Mouse (Mus musculus) layer of hippocampus, postnatal 25 days (tissue): ENCODE measurements around the gene Pcolce. TPM values are rescaled to one million over a fixed set of nuclear protein-coding genes. Genes with fewer than 3 reads are reported as not detected.
"Not testable (repeated sequence)": the region's sequence is repeated elsewhere in the genome, so short reads cannot be mapped to it uniquely, and the experiment has no call there.

Experiments used
- DNase-seq, 2 experiments: peaks; one replicate each; pipeline ENCODE4 v3.0.0; 2022; ENCODE audit warnings: mixed read lengths in 2 of 2, low spot score in 1 of 2; ENCODE audit errors: extremely low spot score in 1 of 2
- total RNA-seq, 2 experiments: library from RNA; stranded (reverse); gene quantifications; 2 replicates each; pipeline ENCODE4 v1.2.3; 2021

Gene Pcolce
- total RNA-seq, 2 experiments from 2014 or later: 6.7 to 9.2 TPM

DNA sequence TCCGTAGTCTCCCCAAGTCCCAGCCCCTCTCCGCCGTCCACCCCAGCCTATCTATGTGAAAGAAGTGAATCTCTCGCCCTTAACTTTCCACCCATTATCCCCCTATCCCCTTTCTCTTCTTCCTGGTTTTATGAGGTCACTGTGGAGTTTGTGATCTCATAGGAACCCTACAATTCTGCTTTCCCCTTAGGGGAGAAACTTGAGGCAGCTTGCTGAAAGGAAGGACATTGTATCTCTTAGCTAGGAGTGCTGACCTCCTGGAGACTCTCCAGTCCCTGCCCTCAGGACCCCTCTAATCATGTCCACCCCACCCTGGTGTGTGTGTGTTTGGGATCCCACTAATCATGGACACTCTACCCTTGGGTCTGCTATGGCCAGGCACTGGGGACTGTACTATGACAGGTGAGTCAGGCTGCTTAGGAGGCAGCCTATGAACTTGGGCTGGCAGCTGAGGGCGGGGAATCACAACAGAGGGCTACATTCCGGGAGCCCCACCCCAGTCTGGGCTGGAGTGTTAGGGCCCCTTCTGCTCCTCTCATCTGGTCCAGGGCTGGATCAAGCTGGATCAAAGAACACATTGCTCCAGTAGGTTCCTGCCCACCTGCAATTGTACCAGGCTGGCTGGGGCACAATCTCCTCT, 16.4 kb upstream of the Pcolce start:
- DNase-seq: no peak

DNA sequence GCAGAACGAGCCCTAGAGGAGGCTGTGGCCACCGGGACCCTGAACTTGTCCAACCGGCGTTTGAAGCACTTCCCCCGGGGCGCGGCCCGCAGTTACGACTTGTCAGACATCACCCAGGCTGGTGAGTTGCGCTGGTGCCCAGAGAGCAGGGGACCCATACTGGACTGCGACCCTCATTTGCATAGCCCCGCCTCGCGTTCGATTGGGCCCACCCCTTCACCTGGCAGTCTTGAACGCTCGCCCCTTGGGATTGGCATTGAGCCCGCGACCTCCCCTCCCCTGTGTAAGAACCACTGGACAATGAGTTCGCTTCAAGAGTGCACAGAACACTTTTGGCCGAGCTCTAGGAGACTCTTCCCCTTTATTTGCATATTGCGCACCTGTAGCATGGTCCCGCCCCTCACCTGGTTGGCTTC, 15.7 kb upstream of the Pcolce start:
- no peak for DNase-seq

DNA sequence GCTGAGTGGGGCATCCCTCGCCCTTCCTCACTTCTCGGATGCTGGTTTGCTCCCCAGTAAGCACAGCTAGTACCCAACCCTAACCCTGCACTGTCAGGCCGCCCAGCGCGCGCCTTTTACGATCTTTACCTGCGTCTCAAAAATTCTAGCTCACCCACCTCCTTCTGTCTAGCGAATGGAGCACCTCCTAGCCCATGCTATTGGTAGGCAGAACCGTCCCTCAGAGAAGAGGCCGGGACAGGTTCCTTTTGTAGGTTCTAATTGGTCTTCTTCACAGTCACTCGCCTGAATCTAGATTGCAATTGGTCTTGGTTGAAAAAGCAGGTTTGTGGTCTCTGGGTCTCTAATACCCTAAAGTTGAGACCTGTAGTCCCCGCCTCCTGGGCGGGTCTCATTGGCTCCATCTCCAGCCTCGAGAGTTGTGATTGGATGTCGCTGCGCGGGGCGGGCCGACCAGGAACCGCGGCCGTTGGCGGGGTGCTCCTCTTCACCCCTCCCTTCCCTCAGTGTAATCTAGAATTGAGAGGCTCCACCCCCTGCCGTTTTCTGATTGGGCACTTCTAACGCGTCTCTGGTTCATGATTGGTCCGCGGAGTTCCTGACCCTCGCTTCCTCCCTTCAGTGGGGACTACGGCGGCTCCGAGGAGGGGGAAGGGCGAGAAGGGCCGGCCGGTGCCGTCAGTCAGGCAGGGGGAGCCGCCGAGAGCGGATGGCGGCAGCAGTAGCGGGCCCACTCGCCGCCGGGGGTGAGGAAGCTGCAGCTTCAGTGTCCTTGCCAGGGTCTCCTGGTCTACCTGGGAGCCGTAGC, 15.1 kb upstream of the Pcolce start, which contains the start of the genes Fbxo24, Lrch4 and Gm20605:
TSS of gene Fbxo24 (minus strand) at position 505 of the 808 bp plus-strand sequence.
TSS of gene Lrch4 (plus strand) at position 624 of the 808 bp plus-strand sequence.
TSS of gene Gm20605 (plus strand) at position 678 of the 808 bp plus-strand sequence.
- peak; percentile 93 to 94 for DNase-seq

DNA sequence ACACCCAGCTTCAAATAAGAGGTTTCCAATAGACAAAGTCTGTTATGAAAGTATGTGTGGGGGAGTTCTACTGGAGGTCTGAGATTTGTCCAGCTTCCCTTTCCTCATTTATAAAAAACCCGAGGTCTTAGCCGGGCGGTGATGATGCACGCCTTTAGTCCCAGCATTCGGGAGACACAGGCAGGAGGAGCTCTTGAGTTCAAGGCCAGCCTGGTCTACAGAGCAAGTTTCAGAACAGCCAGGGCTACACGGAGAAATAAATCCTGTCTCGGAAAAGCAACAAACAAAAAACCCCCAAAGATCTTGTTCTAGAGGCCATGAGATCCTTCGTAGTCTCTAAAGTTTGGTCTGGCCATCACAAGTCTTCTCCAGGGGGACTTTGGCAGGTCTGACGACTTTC, 14.4 kb upstream of the Pcolce start:
- DNase-seq: no peak

DNA sequence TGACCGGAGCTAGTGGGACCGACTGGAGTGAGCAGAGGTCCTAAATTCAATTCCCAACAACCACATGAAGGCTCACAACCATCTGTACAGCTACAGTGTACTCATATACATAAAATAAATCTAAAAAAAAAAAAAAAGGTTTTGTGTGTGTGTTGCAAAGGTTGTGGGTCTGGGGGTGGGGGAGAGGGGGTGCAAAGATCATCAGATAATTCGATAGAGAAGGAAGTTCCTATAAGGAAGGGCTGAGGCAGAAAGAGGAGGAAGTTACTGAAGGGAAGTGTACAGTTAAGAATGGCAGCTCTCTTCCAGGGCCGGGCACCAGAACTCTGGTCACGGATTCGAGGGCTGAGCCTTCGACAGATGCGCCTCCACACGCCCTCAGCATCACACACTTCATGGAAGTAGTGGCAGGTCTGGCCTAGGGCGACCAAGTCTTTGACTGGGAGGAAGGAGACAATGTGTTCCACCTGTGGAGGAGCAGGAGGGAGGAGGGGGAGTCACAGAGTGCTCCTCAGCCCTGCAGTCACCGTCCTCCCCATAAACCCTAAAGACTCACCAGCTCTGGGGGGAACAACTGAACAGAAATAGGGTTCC, 10.4 kb upstream of the Pcolce start:
- no peak for DNase-seq

DNA sequence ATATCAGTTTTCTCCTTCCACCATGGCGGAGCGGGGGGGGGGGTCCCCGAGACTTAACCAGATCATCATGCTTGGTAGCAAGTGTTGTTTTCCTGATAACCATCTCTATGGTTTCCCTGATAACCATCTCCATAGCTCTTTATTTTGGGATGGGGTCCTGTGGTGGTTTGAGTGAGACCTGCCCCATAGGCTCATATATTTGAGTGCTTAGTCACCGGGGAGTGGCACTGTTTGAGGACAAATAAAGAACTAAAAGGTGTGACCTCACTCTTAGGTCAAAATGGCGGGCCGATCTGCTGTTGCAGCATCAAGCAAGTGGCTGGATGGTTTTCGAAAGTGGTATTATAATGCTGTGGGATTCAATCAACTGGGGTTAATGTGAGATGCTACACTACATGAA, 1.8 kb upstream of the Pcolce start:
- no peak for DNase-seq

DNA sequence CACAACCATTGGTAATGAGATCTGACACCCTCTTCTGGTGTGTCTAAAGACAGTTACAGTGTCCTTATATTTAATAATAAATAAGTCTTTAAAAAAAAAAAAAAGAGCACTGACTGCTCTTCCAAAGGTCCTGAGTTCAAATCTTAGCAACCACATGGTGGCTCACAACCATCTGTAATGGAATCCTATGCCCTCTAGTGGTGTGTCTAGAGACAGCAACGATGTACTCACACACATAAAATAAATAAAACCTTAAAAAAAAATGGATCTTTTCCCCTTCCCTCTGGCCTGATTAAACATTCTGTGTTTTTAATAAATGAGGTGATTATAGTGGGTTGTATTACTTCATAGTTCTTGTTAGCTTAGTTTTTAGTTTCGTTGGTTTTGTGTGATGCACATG, 1.3 kb upstream of the Pcolce start:
- not testable (repeated sequence) for DNase-seq

DNA sequence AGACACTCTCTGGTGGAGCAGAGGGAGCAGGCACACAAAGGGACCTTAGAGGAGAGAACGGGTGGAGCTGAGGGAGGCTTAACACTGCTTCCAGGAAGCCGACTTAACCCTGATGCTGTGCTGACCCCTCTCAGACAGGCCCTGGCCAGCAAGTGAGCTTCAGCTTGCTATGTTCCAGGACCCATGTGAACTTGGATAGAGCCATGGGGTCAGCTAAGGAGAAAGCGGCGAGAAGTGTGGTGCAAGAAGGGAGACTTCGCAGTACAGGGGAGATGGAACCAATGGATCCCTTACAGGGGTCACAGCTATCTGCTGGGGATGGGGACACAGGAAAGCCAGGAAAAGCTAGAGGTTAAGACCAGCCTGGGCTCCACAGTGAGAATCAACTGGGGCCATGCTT, 508 bp downstream of the Pcolce start:
- DNase-seq: no peak

DNA sequence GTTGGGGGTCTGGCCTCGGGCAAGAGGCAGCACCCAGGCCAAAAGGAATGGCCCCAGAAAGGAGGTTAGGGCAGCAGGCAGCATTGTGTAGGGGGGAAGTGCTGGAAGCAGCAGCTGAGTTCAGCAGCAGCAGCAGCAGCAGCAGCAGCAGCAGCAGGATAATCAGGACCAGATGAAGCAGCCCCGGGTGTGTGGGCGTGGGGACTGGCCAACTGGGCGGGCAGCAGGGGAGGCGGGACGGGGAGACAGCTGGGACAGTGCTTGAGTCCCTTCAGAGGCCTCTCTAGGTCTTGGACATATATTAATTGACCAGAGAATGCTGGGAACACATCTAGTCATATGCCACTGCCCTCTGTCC, 2.4 kb downstream of the Pcolce start:
- no peak for DNase-seq

- no peak for DNase-seq
Measured at GRCm38 (mm10) chr5:137610548-137611244, 2.9 kb downstream of the Pcolce start.

GRCm38 (mm10) chr5:137610056-137610455, 3.5 kb downstream of the Pcolce start:
- DNase-seq: no peak

- no peak for DNase-seq
Measured at GRCm38 (mm10) chr5:137609292-137609691, 4.3 kb downstream of the Pcolce start.

- no peak for DNase-seq
Measured at GRCm38 (mm10) chr5:137608654-137609190, 4.9 kb downstream of the Pcolce start.

GRCm38 (mm10) chr5:137607860-137608653, 5.5 kb downstream of the Pcolce start:
- no peak for DNase-seq

DNA sequence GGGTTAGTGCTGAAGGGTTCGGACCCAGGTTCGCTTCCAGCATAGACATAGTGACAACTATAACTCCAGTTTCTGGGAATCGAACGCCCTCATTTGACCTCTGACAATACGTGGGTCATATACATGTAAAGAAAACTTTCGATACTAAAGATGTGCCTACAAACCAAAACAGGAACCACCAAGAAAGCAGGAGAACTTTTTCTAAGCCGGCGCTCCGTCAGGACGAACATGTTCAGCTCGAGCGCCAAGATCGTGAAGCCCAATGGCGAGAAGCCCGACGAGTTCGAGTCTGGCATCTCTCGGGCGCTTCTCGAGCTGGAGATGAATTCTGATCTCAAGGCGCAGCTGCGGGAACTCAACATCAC, 12.2 kb downstream of the Pcolce start:
- peak in 1 of 2 experiments; percentile 15 for DNase-seq

DNA sequence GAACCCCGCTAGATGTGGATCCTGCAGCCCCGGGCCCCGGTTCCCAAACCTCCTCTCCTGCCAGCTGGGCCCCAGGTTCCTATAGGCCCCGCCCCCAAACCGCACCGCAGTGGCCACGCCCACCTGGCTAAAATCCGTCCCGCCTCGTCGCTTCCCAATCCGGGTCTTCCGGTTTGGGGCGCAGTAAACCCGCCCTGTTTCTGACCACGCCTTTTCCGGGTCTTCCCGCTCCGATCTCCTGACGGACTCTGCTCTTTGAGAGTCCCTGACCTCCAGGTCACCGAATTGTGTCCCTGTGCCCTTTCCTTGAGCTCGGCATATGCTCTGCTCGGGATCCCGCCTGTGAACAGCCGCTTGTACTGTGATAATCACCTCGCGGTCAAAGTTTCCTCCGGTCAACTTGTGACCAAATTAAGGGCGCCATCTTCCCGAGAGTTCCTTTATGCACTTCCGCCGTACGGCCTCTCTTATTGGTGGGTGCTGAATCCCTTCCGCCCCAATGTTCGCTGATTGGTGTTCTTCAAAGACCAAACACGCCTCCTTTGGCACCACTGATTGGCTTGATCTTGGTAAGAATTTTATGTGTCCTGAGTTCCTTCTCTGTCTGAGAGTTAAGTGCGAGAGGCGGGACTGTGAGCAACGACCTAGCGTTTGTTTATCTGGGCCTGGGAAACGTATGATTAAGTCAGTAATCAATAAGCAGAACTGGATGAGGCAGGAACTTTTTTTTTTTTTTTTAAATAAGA, 12.8 kb downstream of the Pcolce start, which contains the start of gene Mospd3:
TSS of gene Mospd3 (minus strand) at position 440 of the 746 bp plus-strand sequence.
- peak; percentile 89 to 92 for DNase-seq

DNA sequence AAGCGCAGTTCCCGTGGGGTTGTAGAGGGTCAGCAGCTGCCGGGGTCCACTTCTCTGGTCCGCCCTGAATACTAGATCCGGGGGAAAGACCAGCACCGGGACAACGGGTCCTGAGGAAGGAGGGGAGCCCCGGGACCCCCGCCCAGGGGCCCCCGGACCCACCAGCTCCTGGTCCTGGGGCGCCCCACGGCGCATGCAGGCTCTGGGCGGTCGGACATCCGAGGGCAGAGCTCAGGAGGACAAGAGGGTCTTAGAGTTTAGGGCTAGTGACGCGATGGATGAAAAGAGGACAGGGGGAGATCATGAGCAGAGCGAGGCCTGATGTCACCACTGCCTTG, 13.3 kb downstream of the Pcolce start:
- DNase-seq: no peak

DNA sequence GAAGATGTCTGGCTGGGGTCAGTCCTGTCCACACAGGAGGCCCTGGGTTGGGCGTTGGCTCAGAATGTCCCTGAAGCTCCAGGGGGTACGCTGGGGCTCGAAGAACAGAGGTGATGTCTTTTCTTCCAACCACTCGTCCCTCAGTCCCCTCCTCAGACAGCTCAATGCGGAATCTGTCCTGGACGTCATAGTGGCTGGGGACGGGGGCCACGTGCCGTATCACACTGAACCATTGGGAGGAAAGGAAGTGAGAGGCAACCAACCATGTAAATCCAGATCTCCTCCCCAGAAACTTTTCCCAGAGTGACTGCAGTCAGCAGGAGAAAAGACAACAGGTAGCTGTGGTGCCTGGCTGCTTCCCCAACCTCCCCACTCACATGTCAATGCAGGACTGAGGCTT, 14.0 kb downstream of the Pcolce start:
- no peak for DNase-seq
